Mouse (Mus musculus) MEL (cell line): ENCODE measurements at regions not wholly inside any gene's neighbourhood (a gene's known extent, or its start where the extent isn't known, plus 50 kb on each side); places are given as distances from the start of the nearest gene placed in this dataset.

Source experiments
- DNase-seq: peaks from one replicate; pipeline ENCODE4 v3.0.0; 2011; ENCODE audit warnings: low read depth, low spot score
- H3K27ac ChIP-seq: 2 replicates; pipeline ENCODE4 v1.5.1; 2012; ENCODE audit warnings: low read depth, mild to moderate bottlenecking, control low read depth, low read length, moderate library complexity; ENCODE audit not compliant: control insufficient read depth
- H3K27me3 ChIP-seq, 2 experiments: fragments of 150-350 bp in 1 of 2; sonication (generic) in 1 of 2; 2 replicates each; pipeline ENCODE4 v1.6.1; 2012; ENCODE audit warnings: low read length in 2 of 2, mild to moderate bottlenecking in 2 of 2, improper control_type of control experiment in 1 of 2, moderate library complexity in 1 of 2; ENCODE audit not compliant: insufficient read depth in 2 of 2, control insufficient read depth in 1 of 2
- H3K36me3 ChIP-seq, 2 experiments: 2 replicates each; pipeline ENCODE4 v1.6.1; 2012 to 2014; ENCODE audit warnings: low read length in 2 of 2, improper control_type of control experiment in 1 of 2, inconsistent platforms in 1 of 2, mild to moderate bottlenecking in 1 of 2; ENCODE audit not compliant: insufficient read depth in 2 of 2, control insufficient read depth in 1 of 2
- H3K4me1 ChIP-seq, 2 experiments: fragments of 150-350 bp in 1 of 2; sonication (generic) in 1 of 2; 2 replicates each; pipeline ENCODE4 v1.6.1; 2012; ENCODE audit warnings: low read length in 2 of 2, improper control_type of control experiment in 1 of 2, mild to moderate bottlenecking in 1 of 2; ENCODE audit not compliant: insufficient read depth in 2 of 2, control insufficient read depth in 1 of 2
- H3K4me3 ChIP-seq, 2 experiments: fragments of 150-350 bp in 1 of 2; sonication (generic) in 1 of 2; 2 replicates each; pipeline ENCODE4 v1.5.1; 2012; ENCODE audit warnings: low read depth in 2 of 2, low read length in 2 of 2, mild to moderate bottlenecking in 2 of 2, moderate library complexity in 2 of 2, control low read depth in 1 of 2, improper control_type of control experiment in 1 of 2; ENCODE audit not compliant: control insufficient read depth in 1 of 2, insufficient read depth in 1 of 2
- H3K79me2 ChIP-seq: 2 replicates; pipeline ENCODE4 v1.6.1; 2012; ENCODE audit warnings: mild to moderate bottlenecking, low read length, moderate library complexity; ENCODE audit not compliant: control insufficient read depth, poor library complexity, insufficient read depth
- H3K9ac ChIP-seq: 2 replicates; pipeline ENCODE4 v1.6.1; 2012; ENCODE audit warnings: low read depth, mild to moderate bottlenecking, control low read depth, low read length, moderate library complexity; ENCODE audit not compliant: control insufficient read depth, poor library complexity, severe bottlenecking
- H3K9me3 ChIP-seq: fragments of 150-350 bp; sonication (generic); replicated peaks from 2 replicates; pipeline ENCODE4 v1.6.1; 2012; ENCODE audit warnings: mild to moderate bottlenecking, low read length, improper control_type of control experiment, moderate library complexity; ENCODE audit not compliant: insufficient read depth
- BHLHE40 ChIP-seq: IDR thresholded peaks from 2 replicates; pipeline ENCODE4 v1.6.1; 2012; ENCODE audit warnings: low read depth, mild to moderate bottlenecking, inconsistent platforms, low read length, improper control_type of control experiment, borderline replicate concordance
- CHD1 ChIP-seq: IDR thresholded peaks from 2 replicates; pipeline ENCODE4 v1.6.1; 2012; ENCODE audit warnings: low read depth, mild to moderate bottlenecking, inconsistent platforms, low read length, improper control_type of control experiment
- E2F4 ChIP-seq: IDR thresholded peaks from 2 replicates; pipeline ENCODE4 v1.6.1; 2011; ENCODE audit warnings: low read depth, low read length, improper control_type of control experiment, borderline replicate concordance
- GATA1 ChIP-seq: IDR thresholded peaks from 2 replicates; pipeline ENCODE4 v1.6.1; 2011; ENCODE audit warnings: low read depth, low read length, improper control_type of control experiment
- MAZ ChIP-seq: IDR thresholded peaks from 2 replicates; pipeline ENCODE4 v1.6.1; 2012; ENCODE audit warnings: low read depth, mild to moderate bottlenecking, inconsistent platforms, low read length, improper control_type of control experiment
- MEF2A ChIP-seq: IDR thresholded peaks from 2 replicates; pipeline ENCODE4 v1.6.1; 2014; ENCODE audit warnings: low read depth, mild to moderate bottlenecking, inconsistent platforms, low read length, improper control_type of control experiment; ENCODE audit not compliant: poor library complexity, insufficient replicate concordance, severe bottlenecking; ENCODE audit errors: extremely low read depth
- MYC ChIP-seq: IDR thresholded peaks from 2 replicates; pipeline ENCODE4 v1.6.1; 2011; ENCODE audit warnings: low read depth, mild to moderate bottlenecking, low read length, improper control_type of control experiment, moderate library complexity
- RCOR1 ChIP-seq: IDR thresholded peaks from 2 replicates; pipeline ENCODE4 v1.6.1; 2012; ENCODE audit warnings: low read depth, mild to moderate bottlenecking, inconsistent platforms, low read length, improper control_type of control experiment
- TBP ChIP-seq: IDR thresholded peaks from 2 replicates; pipeline ENCODE4 v1.8.0; 2011; ENCODE audit warnings: low read depth, low read length, improper control_type of control experiment
- TCF12 ChIP-seq: IDR thresholded peaks from 2 replicates; pipeline ENCODE4 v1.6.1; 2014; ENCODE audit warnings: low read depth, mild to moderate bottlenecking, inconsistent platforms, low read length, improper control_type of control experiment, moderate library complexity
- ZC3H11A ChIP-seq: IDR thresholded peaks from 2 replicates; pipeline ENCODE4 v1.6.1; 2012; ENCODE audit warnings: low read depth, mild to moderate bottlenecking, inconsistent platforms, low read length, improper control_type of control experiment
- ZKSCAN1 ChIP-seq: IDR thresholded peaks from 2 replicates; pipeline ENCODE4 v1.6.1; 2012; ENCODE audit warnings: low read depth, mild to moderate bottlenecking, inconsistent platforms, low read length, improper control_type of control experiment, moderate library complexity
- ZMIZ1 ChIP-seq: IDR thresholded peaks from 2 replicates; pipeline ENCODE4 v1.6.1; 2012; ENCODE audit warnings: low read depth, mild to moderate bottlenecking, inconsistent platforms, low read length, improper control_type of control experiment, moderate library complexity
- ZNF384 ChIP-seq: IDR thresholded peaks from 2 replicates; pipeline ENCODE4 v1.6.1; 2012; ENCODE audit warnings: low read depth, mild to moderate bottlenecking, inconsistent platforms, low read length, improper control_type of control experiment

- DNase-seq = no peak
- Histone ChIP-seq H3K4me1 (no peaks in the 10 kb centered on the region), H3K4me3 (no peak overlapping the region), H3K79me2 (no peaks in the 10 kb centered on the region), H3K9me3 (no peaks in the 10 kb centered on the region), H3K27ac (no peak overlapping the region), H3K27me3 (no peaks in the 10 kb centered on the region), H3K9ac (no peak overlapping the region), H3K36me3 (no peaks in the 10 kb centered on the region)
- no peak for TF ChIP-seq CHD1
- no peak for TF ChIP-seq TCF12
- no peak for TF ChIP-seq ZNF384
- TF ChIP-seq ZKSCAN1 = no peak
- no peak for TF ChIP-seq BHLHE40
- TF ChIP-seq, all 39 proteins: peak for 0
Observed at GRCm38 (mm10) chr14:47992091-47992490, 128.5 kb upstream of the Peli2 start.

- H3K27ac ChIP-seq = no peak overlapping the region
- TF ChIP-seq MEF2A (no peak), TBP (no peak), MYC (no peak), ZMIZ1 (no peak), E2F4 (no peak)
- TF ChIP-seq, all 39 proteins: peak for 0
- no peaks in the 10 kb centered on the region for H3K36me3 ChIP-seq
- no peak for DNase-seq
- H3K79me2 ChIP-seq = no peaks in the 10 kb centered on the region
- no peak overlapping the region for H3K9ac ChIP-seq
- no peaks in the 10 kb centered on the region for H3K9me3 ChIP-seq
- H3K4me1 ChIP-seq = no peaks in the 10 kb centered on the region
- no peak overlapping the region for H3K4me3 ChIP-seq
- H3K27me3 ChIP-seq = no peaks in the 10 kb centered on the region
Observed at GRCm38 (mm10) chr14:47992851-47993250, 127.8 kb upstream of the Peli2 start.

DNA sequence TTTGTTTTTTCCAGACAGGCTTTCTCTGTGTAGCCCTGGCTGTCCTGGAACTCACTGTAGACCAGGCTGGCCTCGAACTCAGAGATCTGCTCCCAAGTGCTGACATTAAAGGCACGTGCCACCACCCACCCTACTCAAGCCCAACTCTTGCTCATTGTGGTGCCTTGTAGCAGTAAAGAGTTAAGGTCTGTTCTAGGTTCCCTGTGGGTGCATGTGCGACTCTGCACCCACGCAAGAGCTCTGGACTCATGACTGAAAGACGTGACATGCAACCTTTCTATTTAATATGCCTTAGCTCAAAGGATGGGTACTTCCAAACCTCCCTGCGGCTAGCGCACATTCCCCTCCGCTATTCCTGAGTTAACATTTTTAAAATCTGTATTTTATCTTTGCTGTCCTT, 121.7 kb upstream of the Peli2 start:
- no peak for DNase-seq
- Histone ChIP-seq H3K4me3 (no peak overlapping the region), H3K4me1 (no peaks in the 10 kb centered on the region), H3K36me3 (no peaks in the 10 kb centered on the region), H3K9me3 (no peaks in the 10 kb centered on the region), H3K27ac (no peak overlapping the region), H3K27me3 (no peaks in the 10 kb centered on the region), H3K9ac (no peak overlapping the region), H3K79me2 (no peaks in the 10 kb centered on the region)
- TF ChIP-seq TCF12 (no peak), MAZ (no peak), BHLHE40 (no peak), GATA1 (no peak), ZC3H11A (no peak), ZMIZ1 (no peak), RCOR1 (no peak)
